Mouse (Mus musculus) heart, embryonic 16.5 days (tissue): Measurements from ENCODE around the gene Snrnp70. TPM values are rescaled to one million over a fixed set of nuclear protein-coding genes. Genes with fewer than 3 reads are reported as not detected.
"Not testable (repeated sequence)": the region's sequence is repeated elsewhere in the genome, so short reads cannot be mapped to it uniquely, and the experiment has no call there.

Experiments used
- ATAC-seq: fragments of 200-750 bp; cut with Nextera tagmentation; replicated peaks from 2 replicates; pipeline ENCODE4 v1.8.0; 2017; ENCODE audit warnings: moderate number of reproducible peaks; ENCODE audit not compliant: insufficient read depth, low FRiP score; ENCODE audit errors: extremely low read depth
- H3K27ac ChIP-seq: fragments of 300-500 bp; sonication (generic); 2 replicates; pipeline ENCODE4 v1.5.1; 2014; ENCODE audit warnings: mild to moderate bottlenecking, low read length, control low read depth, moderate library complexity
- H3K27me3 ChIP-seq: fragments of 300-500 bp; sonication (generic); 2 replicates; pipeline ENCODE4 v1.6.1; 2014; ENCODE audit warnings: low read length, mixed read lengths; ENCODE audit not compliant: control insufficient read depth, insufficient read depth
- H3K36me3 ChIP-seq: fragments of 300-500 bp; sonication (generic); 2 replicates; pipeline ENCODE4 v1.6.1; 2014; ENCODE audit not compliant: control insufficient read depth, insufficient read depth
- H3K4me1 ChIP-seq: fragments of 300-500 bp; sonication (generic); 2 replicates; pipeline ENCODE4 v1.6.1; 2014; ENCODE audit warnings: low read length, mixed read lengths; ENCODE audit not compliant: control insufficient read depth, insufficient read depth
- H3K4me2 ChIP-seq: fragments of 300-500 bp; sonication (generic); 2 replicates; pipeline ENCODE4 v1.6.1; 2014; ENCODE audit warnings: low read depth, mild to moderate bottlenecking, control low read depth, low read length
- H3K4me3 ChIP-seq: fragments of 300-500 bp; sonication (generic); 2 replicates; pipeline ENCODE4 v1.5.1; 2014; ENCODE audit warnings: mild to moderate bottlenecking, control low read depth, low read length
- H3K9ac ChIP-seq: fragments of 300-500 bp; sonication (generic); 2 replicates; pipeline ENCODE4 v1.6.1; 2014; ENCODE audit warnings: low read length, control low read depth
- H3K9me3 ChIP-seq: fragments of 300-500 bp; sonication (generic); replicated peaks from 2 replicates; pipeline ENCODE4 v1.6.1; 2016; ENCODE audit warnings: low read length; ENCODE audit not compliant: control insufficient read depth
- WGBS: fragments of 180-500 bp; shearing (Covaris S2); extraction: QIAGEN DNeasy Blood & Tissue Kit; methylation state at CpG from one replicate; pipeline ENCODE4 v1.1.7; 2014; 5-methylcytosine and 5-hydroxymethylcytosine counted together
- polyA plus RNA-seq: library from polyadenylated mRNA; unstranded; fragments of >200 nt; fragmentation: Nextera tagmentation; extraction: Ambion mirVana; gene quantifications from 2 replicates; pipeline ENCODE4 v1.2.1, GENCODE M21; 2015

Snrnp70 gene
- polyA plus RNA-seq, 1 experiment from 2014 or later = 161 TPM

DNA sequence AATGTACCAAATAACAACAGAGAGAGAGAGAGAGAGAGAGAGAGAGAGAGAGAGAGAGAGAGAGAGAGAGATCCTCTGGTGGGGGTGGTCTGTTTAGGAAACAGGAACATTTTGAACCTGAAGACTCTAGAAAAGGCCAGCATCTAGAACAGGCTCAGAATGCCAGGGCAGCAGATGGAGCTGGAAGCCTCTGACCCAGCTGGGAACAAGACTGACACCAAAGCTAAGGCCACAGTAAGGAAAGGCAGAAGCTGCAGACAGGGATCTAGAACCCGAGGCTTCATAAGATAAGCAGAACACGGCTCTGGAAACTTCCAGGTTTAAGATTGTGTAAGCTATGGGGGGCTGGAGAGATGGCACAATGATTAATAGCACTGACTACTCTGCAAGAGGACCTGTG lies 31.6 kb downstream of the Snrnp70 start:
- Histone ChIP-seq H3K9me3 (no peaks in the 10 kb centered on the region), H3K27ac (no peak overlapping the region), H3K4me1 (peaks cover 16% of the 10 kb centered on the region), H3K36me3 (no peaks in the 10 kb centered on the region), H3K4me2 (no peak overlapping the region), H3K27me3 (peaks cover 62% of the 10 kb centered on the region), H3K4me3 (no peak overlapping the region), H3K9ac (no peak overlapping the region)
- no peak for ATAC-seq
- 69% methylated on average over 2 of the region's 2 CpGs for WGBS

- no peak for ATAC-seq
- WGBS = 6% methylated on average over 13 of the region's 13 CpGs
- H3K4me1 ChIP-seq = peaks cover 14% of the 10 kb centered on the region
These were observed 32.7 kb downstream of the Snrnp70 start for GRCm38 (mm10) chr7:45362801-45363200.

GRCm38 (mm10) chr7:45361243-45361804 lies 34.2 kb downstream of the Snrnp70 start:
- H3K36me3 ChIP-seq = no peaks in the 10 kb centered on the region
- peaks cover 59% of the 10 kb centered on the region for H3K27me3 ChIP-seq
- peaks cover 10% of the 10 kb centered on the region for H3K4me1 ChIP-seq
- 0 out of 2 replicates have a peak overlapping the region, but pooled peaks have one; percentile 8 for H3K9ac ChIP-seq
- peak overlapping the region; percentile 73 for H3K4me2 ChIP-seq
- no peaks in the 10 kb centered on the region for H3K9me3 ChIP-seq
- WGBS = under 1% methylated on average over 43 of the region's 43 CpGs
- no peak overlapping the region for H3K27ac ChIP-seq
- peak; percentile 56 for ATAC-seq
- H3K4me3 ChIP-seq = peak overlapping the region; percentile 46

More at GRCm38 (mm10) chr7:45362801-45363200, 32.7 kb downstream of the Snrnp70 start:
- Histone ChIP-seq H3K27ac (no peak overlapping the region), H3K4me2 (no peak overlapping the region), H3K9me3 (no peaks in the 10 kb centered on the region), H3K9ac (no peak overlapping the region), H3K4me3 (no peak overlapping the region), H3K36me3 (no peaks in the 10 kb centered on the region), H3K27me3 (peaks cover 57% of the 10 kb centered on the region)

DNA sequence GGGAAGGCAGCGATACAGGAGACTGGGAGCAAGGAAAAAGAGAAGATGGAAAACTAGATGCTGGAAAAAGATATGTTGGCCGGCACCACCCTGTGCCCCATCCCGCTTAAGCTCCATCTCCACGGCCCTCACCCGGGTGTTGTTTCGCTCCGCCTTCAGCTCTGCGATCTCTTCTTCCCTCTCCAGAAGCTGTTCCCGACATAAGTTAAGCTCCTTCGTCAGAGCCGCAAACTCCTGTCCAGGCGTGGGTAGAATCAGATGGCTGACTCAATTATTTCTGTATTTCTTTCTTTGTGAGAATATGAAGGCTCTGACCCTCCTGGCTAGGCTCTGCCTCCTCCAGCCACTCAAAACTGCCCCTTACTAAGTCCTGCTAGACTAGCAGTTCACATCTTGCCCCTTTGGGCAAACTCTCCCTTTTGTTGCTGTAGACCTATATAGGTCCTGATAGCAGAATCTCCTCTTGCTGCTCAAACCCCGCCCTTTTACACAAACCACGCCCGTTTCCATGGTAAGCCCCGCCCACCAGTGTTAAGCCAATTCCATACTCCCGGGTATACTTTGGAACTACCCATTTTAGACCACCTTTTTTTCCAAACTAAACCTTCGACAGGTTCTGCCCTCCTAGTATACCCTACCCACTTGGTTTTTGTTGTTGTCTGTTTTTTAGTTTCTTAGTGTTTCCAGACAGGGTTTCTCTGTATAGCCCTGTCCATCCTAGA lies 35.0 kb downstream of the Snrnp70 start:
- Histone ChIP-seq H3K4me2 (no peak overlapping the region), H3K27me3 (peaks cover 58% of the 10 kb centered on the region)
- no peak for ATAC-seq

GRCm38 (mm10) chr7:45359081-45359480 lies 36.5 kb downstream of the Snrnp70 start:
- WGBS = 42% methylated on average over 9 of the region's 11 CpGs
- H3K9ac ChIP-seq, H3K27ac ChIP-seq, H3K4me1 ChIP-seq, ATAC-seq, H3K4me3 ChIP-seq, H3K36me3 ChIP-seq, H3K4me2 ChIP-seq, H3K9me3 ChIP-seq: not testable (repeated sequence)
- peaks cover 46% of the 10 kb centered on the region for H3K27me3 ChIP-seq

More for the DNA sequence above, 35.0 kb downstream of the Snrnp70 start:
- Histone ChIP-seq H3K9me3 (no peaks in the 10 kb centered on the region), H3K4me1 (peaks cover 6% of the 10 kb centered on the region), H3K36me3 (no peaks in the 10 kb centered on the region), H3K4me3 (no peak overlapping the region), H3K9ac (no peak overlapping the region), H3K27ac (no peak overlapping the region)
- 39% methylated on average over 18 of the region's 18 CpGs for WGBS

- Histone ChIP-seq H3K36me3 (no peaks in the 10 kb centered on the region), H3K27me3 (peaks cover 22% of the 10 kb centered on the region), H3K9ac (no peak overlapping the region), H3K4me2 (no peak overlapping the region), H3K4me1 (no peaks in the 10 kb centered on the region), H3K9me3 (no peaks in the 10 kb centered on the region), H3K4me3 (no peak overlapping the region), H3K27ac (no peak overlapping the region)
- 31% methylated on average over 13 of the region's 13 CpGs for WGBS
- no peak for ATAC-seq
These were observed 39.5 kb downstream of the Snrnp70 start for GRCm38 (mm10) chr7:45356087-45356486.

DNA sequence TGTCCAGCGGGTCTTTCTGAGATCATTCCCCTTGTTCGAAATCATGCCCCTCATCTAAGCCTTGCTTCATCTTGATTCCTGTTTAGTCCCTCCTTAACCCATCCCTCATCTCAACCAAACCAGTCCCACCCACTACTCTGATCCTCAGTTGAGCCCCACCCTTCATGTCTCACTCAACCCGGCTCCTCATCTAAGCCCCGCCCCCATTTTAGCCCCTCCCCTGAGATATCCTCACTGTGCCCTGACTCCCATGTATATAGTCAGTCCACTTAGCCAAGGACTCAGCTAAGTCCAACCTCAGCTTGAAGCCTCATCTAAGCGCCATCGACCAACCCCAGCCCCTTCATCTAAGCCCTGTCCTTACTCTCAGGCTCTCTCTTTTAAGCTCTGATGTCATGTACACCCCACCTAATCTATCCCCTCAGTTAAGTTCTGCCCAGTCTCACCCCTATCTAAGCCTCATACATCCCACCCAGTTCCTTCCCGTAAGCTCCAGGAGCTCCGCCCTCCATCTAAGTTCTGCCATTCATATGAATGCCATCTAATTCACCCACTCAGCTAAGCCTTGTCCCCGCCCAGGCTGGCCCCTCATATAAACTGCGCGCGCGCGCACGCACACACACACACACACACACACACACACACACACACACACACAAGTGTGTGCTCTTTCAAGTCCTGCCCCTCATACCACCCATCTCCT lies 40.1 kb downstream of the Snrnp70 start:
- Histone ChIP-seq H3K4me1 (no peaks in the 10 kb centered on the region), H3K4me3 (no peak overlapping the region), H3K9me3 (no peaks in the 10 kb centered on the region), H3K4me2 (no peak overlapping the region), H3K9ac (no peak overlapping the region), H3K36me3 (no peaks in the 10 kb centered on the region), H3K27ac (no peak overlapping the region), H3K27me3 (peaks cover 16% of the 10 kb centered on the region)
- WGBS = 63% methylated on average over 15 of the region's 15 CpGs
- no peak for ATAC-seq

DNA sequence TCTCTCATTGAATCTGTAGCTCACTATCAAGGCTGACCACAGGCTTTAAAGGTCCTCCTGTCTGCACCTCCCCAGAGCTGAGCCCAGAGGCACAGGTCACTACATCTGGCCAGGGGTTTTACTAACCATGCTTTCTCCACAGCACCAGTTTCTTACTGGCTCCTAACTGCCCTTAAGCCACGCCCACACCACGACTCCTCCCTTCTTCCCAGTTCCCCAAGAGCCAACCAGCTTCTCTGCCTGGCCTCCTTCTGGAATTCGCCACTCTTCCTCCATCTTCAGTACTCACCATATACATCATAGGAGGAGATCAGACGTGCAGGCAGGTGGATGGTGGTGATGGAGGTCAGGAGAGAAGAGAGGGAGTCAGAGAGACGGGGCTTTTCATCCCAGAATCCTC lies 42.5 kb downstream of the Snrnp70 start:
- Histone ChIP-seq H3K9ac (no peak overlapping the region), H3K9me3 (no peaks in the 10 kb centered on the region), H3K4me1 (no peaks in the 10 kb centered on the region), H3K36me3 (no peaks in the 10 kb centered on the region), H3K27me3 (peaks cover 9% of the 10 kb centered on the region; the same call in 1 of the 2 replicates), H3K4me2 (no peak overlapping the region), H3K27ac (no peak overlapping the region), H3K4me3 (no peak overlapping the region)
- WGBS = 24% methylated on average over 5 of the region's 5 CpGs
- ATAC-seq = no peak

GRCm38 (mm10) chr7:45346905-45347304 lies 48.6 kb downstream of the Snrnp70 start:
- Histone ChIP-seq H3K9me3 (no peaks in the 10 kb centered on the region), H3K27me3 (peaks cover 6% of the 10 kb centered on the region; the same call in 1 of the 2 replicates), H3K4me3 (no peak overlapping the region), H3K27ac (no peak overlapping the region), H3K9ac (no peak overlapping the region), H3K4me2 (no peak overlapping the region), H3K36me3 (no peaks in the 10 kb centered on the region), H3K4me1 (no peaks in the 10 kb centered on the region)
- WGBS = 66% methylated on average over 13 of the region's 13 CpGs
- ATAC-seq = no peak
